Mouse (Mus musculus) midbrain, postnatal 0 days (tissue): ENCODE measurements around the gene Flywch2. TPM values are rescaled to one million over a fixed set of nuclear protein-coding genes. Genes with fewer than 3 reads are reported as not detected.
A peak's percentile ranks its signal among the peaks of the same experiment; 100 is the strongest.

Experiments used
- ATAC-seq: fragments of 200-750 bp; cut with Nextera tagmentation; 2 replicates; pipeline ENCODE4 v1.8.0; 2017; ENCODE audit warnings: moderate number of reproducible peaks, mild to moderate bottlenecking, moderate TSS enrichment, moderate library complexity; ENCODE audit not compliant: low FRiP score
- DNase-seq: peaks from one replicate; pipeline ENCODE4 v3.0.0-alpha.2; 2015; ENCODE audit warnings: low spot score
- H3K27ac ChIP-seq: fragments of 300-500 bp; sonication (generic); 2 replicates; pipeline ENCODE4 v1.5.1; 2014; ENCODE audit warnings: low read depth, mild to moderate bottlenecking, low read length, mixed read lengths
- H3K27me3 ChIP-seq: fragments of 300-500 bp; sonication (generic); 2 replicates; pipeline ENCODE4 v1.6.1; 2014; ENCODE audit warnings: low read length, control low read depth, mixed read lengths; ENCODE audit not compliant: insufficient read depth
- H3K36me3 ChIP-seq: fragments of 300-500 bp; sonication (generic); 2 replicates; pipeline ENCODE4 v1.6.1; 2014; ENCODE audit warnings: low read length, control low read depth, mixed read lengths; ENCODE audit not compliant: insufficient read depth
- H3K4me1 ChIP-seq: fragments of 300-500 bp; sonication (generic); 2 replicates; pipeline ENCODE4 v1.6.1; 2014; ENCODE audit warnings: mild to moderate bottlenecking, control low read depth, antibody characterized with exemption, low read length, mixed read lengths; ENCODE audit not compliant: insufficient read depth
- H3K4me2 ChIP-seq: fragments of 300-500 bp; sonication (generic); 2 replicates; pipeline ENCODE4 v1.6.1; 2014; ENCODE audit warnings: low read depth, mild to moderate bottlenecking, low read length, mixed read lengths; ENCODE audit not compliant: poor library complexity, severe bottlenecking
- H3K4me3 ChIP-seq: fragments of 300-500 bp; sonication (generic); 2 replicates; pipeline ENCODE4 v1.5.1; 2014; ENCODE audit warnings: low read depth, mild to moderate bottlenecking, low read length, moderate library complexity
- H3K9ac ChIP-seq: fragments of 300-500 bp; sonication (generic); replicated peaks from 2 replicates; pipeline ENCODE4 v1.6.1; 2014; ENCODE audit warnings: mild to moderate bottlenecking, low read length, moderate library complexity, mixed read lengths; ENCODE audit not compliant: poor library complexity, severe bottlenecking
- H3K9me3 ChIP-seq: fragments of 300-500 bp; sonication (generic); 2 replicates; pipeline ENCODE4 v1.6.1; 2016; ENCODE audit warnings: low read length, control low read depth
- CTCF ChIP-seq: IDR thresholded peaks from 2 replicates; pipeline ENCODE4 v1.5.1; 2016; ENCODE audit warnings: antibody characterized with exemption, mild to moderate bottlenecking
- WGBS: fragments of 180-500 bp; shearing (Covaris S2); extraction: QIAGEN DNeasy Blood & Tissue Kit; methylation state at CpG from one replicate; pipeline ENCODE4 v1.1.7; 2014; 5-methylcytosine and 5-hydroxymethylcytosine counted together
- polyA plus RNA-seq: library from polyadenylated mRNA; unstranded; fragments of >200 nt; fragmentation: Nextera tagmentation; extraction: Ambion mirVana; gene quantifications from 2 replicates; pipeline ENCODE4 v1.2.1, GENCODE M21; 2015
- total RNA-seq: library from RNA; depleted of rRNA; stranded (reverse); fragments of >200 nt; gene quantifications from 2 replicates; pipeline ENCODE4 v1.2.3, GENCODE M21; 2014

Flywch2 gene
- total and polyA plus RNA-seq, 2 experiments from 2014 or later = 96.5 to 133 TPM

GRCm38 (mm10) chr17:23746311-23746710 is 39.6 kb downstream of the Flywch2 start:
- ATAC-seq = no peak
- H3K36me3 ChIP-seq = peaks cover 6% of the 10 kb centered on the region; the same call in 1 of the 2 replicates
- TF ChIP-seq CTCF = peak; percentile 52
- H3K4me2 ChIP-seq = peak overlapping the region; percentile 79
- H3K9me3 ChIP-seq = no peaks in the 10 kb centered on the region
- 0 out of 2 replicates have a peak overlapping the region, but pooled peaks have one; percentile 52 for H3K9ac ChIP-seq
- peaks cover 42% of the 10 kb centered on the region for H3K27me3 ChIP-seq
- H3K4me3 ChIP-seq = peak overlapping the region; percentile 45
- H3K27ac ChIP-seq = no peak overlapping the region
- WGBS = 5% methylated on average over 12 of the region's 12 CpGs
- peaks cover 5% of the 10 kb centered on the region for H3K4me1 ChIP-seq
- no peak for DNase-seq

- DNase-seq (peak; percentile 39), ATAC-seq (0 out of 2 replicates have a peak, but pooled peaks have one; percentile 12)
- H3K27me3 ChIP-seq = peaks cover 42% of the 10 kb centered on the region
- no peak within 1 kb of the TSS for H3K27ac ChIP-seq
- WGBS = under 1% methylated on average over 36 of the region's 45 CpGs
- peak within 1 kb of the TSS; percentile 52 for H3K9ac ChIP-seq
- H3K9me3 ChIP-seq = no peaks in the 10 kb centered on the region
- H3K36me3 ChIP-seq = peaks cover 5% of the 10 kb centered on the region; the same call in 1 of the 2 replicates
- H3K4me2 ChIP-seq = peak within 1 kb of the TSS; percentile 79
- H3K4me1 ChIP-seq = peaks cover 5% of the 10 kb centered on the region
- peak within 1 kb of the TSS; percentile 45 for H3K4me3 ChIP-seq
- TF ChIP-seq CTCF = no peak
These were observed 40.3 kb downstream of the Flywch2 start, which contains the start of gene Kremen2 for GRCm38 (mm10) chr17:23745301-23746251. Kremen2 (minus strand) TSS chr17:23745833.

GRCm38 (mm10) chr17:23744651-23745050 is 41.2 kb downstream of the Flywch2 start:
- DNase-seq = no peak
- peaks cover 5% of the 10 kb centered on the region for H3K4me1 ChIP-seq
- no peak for TF ChIP-seq CTCF
- H3K4me2 ChIP-seq = peak overlapping the region; percentile 79; the same call in 1 of the 2 replicates
- peaks cover 42% of the 10 kb centered on the region for H3K27me3 ChIP-seq
- WGBS = 5% methylated on average over 14 of the region's 14 CpGs
- no peak for ATAC-seq
- no peak overlapping the region for H3K27ac ChIP-seq
- no peaks in the 10 kb centered on the region for H3K36me3 ChIP-seq
- no peaks in the 10 kb centered on the region for H3K9me3 ChIP-seq
- no peak overlapping the region for H3K9ac ChIP-seq
- H3K4me3 ChIP-seq = peak overlapping the region; percentile 45; the same call in 1 of the 2 replicates

GRCm38 (mm10) chr17:23744076-23744475 is 41.8 kb downstream of the Flywch2 start:
- ATAC-seq = no peak

GRCm38 (mm10) chr17:23742941-23743340 is 42.9 kb downstream of the Flywch2 start:
- WGBS = 67% methylated on average over 12 of the region's 12 CpGs
- no peak for TF ChIP-seq CTCF
- H3K4me3 ChIP-seq = peak overlapping the region; percentile 25; the same call in 1 of the 2 replicates
- no peak for DNase-seq
- no peaks in the 10 kb centered on the region for H3K9me3 ChIP-seq
- H3K4me1 ChIP-seq = peaks cover 10% of the 10 kb centered on the region
- no peak overlapping the region for H3K27ac ChIP-seq
- no peak overlapping the region for H3K9ac ChIP-seq
- H3K36me3 ChIP-seq = no peaks in the 10 kb centered on the region; the same call in 1 of the 2 replicates
- peaks cover 42% of the 10 kb centered on the region for H3K27me3 ChIP-seq
- ATAC-seq = no peak
- H3K4me2 ChIP-seq = no peak overlapping the region

More at GRCm38 (mm10) chr17:23744076-23744475, 41.8 kb downstream of the Flywch2 start:
- Histone ChIP-seq H3K9me3 (no peaks in the 10 kb centered on the region), H3K27me3 (peaks cover 42% of the 10 kb centered on the region), H3K27ac (no peak overlapping the region), H3K4me3 (no peak overlapping the region), H3K4me1 (peaks cover 7% of the 10 kb centered on the region), H3K36me3 (no peaks in the 10 kb centered on the region), H3K4me2 (no peak overlapping the region), H3K9ac (no peak overlapping the region)
- no peak for DNase-seq
- no peak for TF ChIP-seq CTCF
- 27% methylated on average over 8 of the region's 8 CpGs for WGBS
